Comparison of ENCODE assay signal across 8 mouse cellular contexts in the genomic region with DNA sequence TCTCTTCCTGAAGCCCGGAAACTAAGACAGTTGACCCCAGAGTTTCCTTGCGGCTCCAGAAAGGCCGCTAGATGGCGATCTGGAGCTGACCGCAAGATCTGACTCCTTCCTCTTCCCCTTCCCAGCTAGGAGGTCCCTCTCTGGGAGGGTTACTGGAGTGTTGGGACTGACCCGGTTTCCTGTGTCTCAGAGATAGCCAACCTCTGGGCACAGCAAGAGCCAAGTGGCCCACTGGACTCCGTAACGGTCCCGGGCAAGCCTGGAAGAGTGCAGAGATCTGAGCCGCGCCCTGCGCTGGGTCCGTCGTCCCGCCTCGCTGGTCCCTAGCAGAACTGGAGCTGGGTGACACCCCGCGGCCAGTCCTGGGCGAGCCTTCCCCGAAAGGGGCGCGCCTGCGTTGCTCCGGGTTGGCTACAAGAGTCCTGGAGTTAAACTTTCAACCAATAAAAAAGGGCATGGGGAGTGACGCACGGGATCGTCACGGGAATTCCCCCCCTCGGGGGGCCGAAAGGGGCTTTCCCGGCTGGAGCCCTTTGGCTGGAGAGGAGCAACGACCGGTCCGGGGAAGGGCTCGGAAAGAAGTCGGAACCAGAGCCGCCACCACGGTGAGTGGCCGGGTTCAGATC. TPM values are rescaled to one million over a fixed set of nuclear protein-coding genes. Genes with fewer than 3 reads are reported as not detected.
A peak's percentile ranks its signal among the peaks of the same experiment; 100 is the strongest.
DNase-seq lines count a peak whose midpoint lies in the region; ATAC-seq and TF ChIP-seq lines count a peak whose summit lies in the region.

A gene (plus strand): TSS at position 105 of the 626 bp plus-strand sequence.

- TF ChIP-seq POLR2A in CH12.LX (IDR thresholded peaks at IDR 0.05; ENCODE audit: low read depth, low read length): peak; percentile 87

- peak; percentile 52 for TF ChIP-seq RAD21 in CH12.LX (IDR thresholded peaks at IDR 0.05; ENCODE audit: low read depth, low read length)

- peaks cover 8 to 32% of the 10 kb centered on the region in 2 experiments for H3K4me1 ChIP-seq in CH12.LX (ENCODE audit: control insufficient read depth in 1 of 2, insufficient read depth in 2 of 2)
- peaks cover 27% of the 10 kb centered on the region for H3K4me1 ChIP-seq in heart, embryonic 15.5 days (replicated peaks)
- H3K4me1 ChIP-seq in neural tube, embryonic 14.5 days (ENCODE audit: control insufficient read depth, insufficient read depth, low read length): peaks cover 17% of the 10 kb centered on the region

- dilution Hi-C loops in CH12.LX (cut with MboI; ENCODE audit: extremely low pct_ligation_motif_present, extremely low pct_unique_long_range_greater_than_20kb, low sequenced_read_pairs): no loop called here

- H3K79me2 ChIP-seq in CH12.LX (replicated peaks; ENCODE audit: control insufficient read depth, extremely low read depth, insufficient read depth, poor library complexity, severe bottlenecking): peaks cover 6% of the 10 kb centered on the region

- H3K27me3 ChIP-seq in CH12.LX (replicated peaks): no peaks in the 10 kb centered on the region
- H3K27me3 ChIP-seq in heart, embryonic 15.5 days: peaks cover 13% of the 10 kb centered on the region; the same call in 1 of the 2 replicates
- H3K27me3 ChIP-seq in neural tube, embryonic 14.5 days (ENCODE audit: control insufficient read depth, insufficient read depth, low read length): peaks cover 8% of the 10 kb centered on the region

- peak; percentile 88 for ATAC-seq in heart, embryonic 15.5 days (replicated peaks; ENCODE audit: insufficient number of reproducible peaks, insufficient read depth, low FRiP score, low read depth)
- ATAC-seq in neural tube, embryonic 14.5 days (ENCODE audit: low read depth): peak; percentile 65

- H3K9me3 ChIP-seq in CH12.LX (replicated peaks; ENCODE audit: low read length): no peaks in the 10 kb centered on the region
- no peaks in the 10 kb centered on the region for H3K9me3 ChIP-seq in heart, embryonic 15.5 days (replicated peaks)
- no peaks in the 10 kb centered on the region for H3K9me3 ChIP-seq in neural tube, embryonic 14.5 days (ENCODE audit: control insufficient read depth, low read length)

- peak within 1 kb of the TSS; percentile 77 for H3K4me2 ChIP-seq in CH12.LX (ENCODE audit: insufficient read depth, low read depth, poor library complexity, severe bottlenecking)
- peak within 1 kb of the TSS; percentile 99 for H3K4me2 ChIP-seq in heart, embryonic 15.5 days
- peak within 1 kb of the TSS; percentile 88 for H3K4me2 ChIP-seq in neural tube, embryonic 14.5 days (ENCODE audit: low read depth, low read length)

- under 1% methylated on average over 39 of the region's 39 CpGs for WGBS in heart, embryonic 15.5 days
- WGBS in neural tube, embryonic 14.5 days: under 1% methylated on average over 39 of the region's 39 CpGs

- TF ChIP-seq EP300 in CH12.LX (IDR thresholded peaks at IDR 0.05; ENCODE audit: low read length): peak; percentile 53

- H3K27ac ChIP-seq in CH12.LX (ENCODE audit: insufficient read depth, low read depth): peak within 1 kb of the TSS; percentile 95
- H3K27ac ChIP-seq in heart, embryonic 15.5 days: peak within 1 kb of the TSS; percentile 93
- 0 out of 2 replicates have a peak within 1 kb of the TSS, but pooled peaks have one; percentile 34 for H3K27ac ChIP-seq in neural tube, embryonic 14.5 days (ENCODE audit: low read depth, low read length)

- in situ Hi-C loops in CH12.LX (cut with MboI; ENCODE audit: low pct_ligation_motif_present, low pct_unique_long_range_greater_than_20kb, low sequenced_read_pairs): no loop called here

- peak; percentile 96 for DNase-seq in CH12.LX (ENCODE audit: extremely low read depth)
- DNase-seq in c-Kit-negative CD71-positive TER-119-positive erythroid progenitor cells, embryonic 14.5 days (ENCODE audit: low read depth, low spot score): peak; percentile 81
- DNase-seq in fibroblast of lung, adult 2 months (ENCODE audit: low read depth): peak; percentile 94
- DNase-seq in kidney, postnatal 14 days: peak; percentile 97
- peak; percentile 97 to 98 for DNase-seq in lung, adult 18-20 months
- DNase-seq in thymus, adult 18-20 months: peak; percentile 84 to 89

- H3K9ac ChIP-seq in CH12.LX (ENCODE audit: insufficient read depth, low read depth): peak within 1 kb of the TSS; percentile 48
- H3K9ac ChIP-seq in heart, embryonic 15.5 days: peak within 1 kb of the TSS; percentile 75
- H3K9ac ChIP-seq in neural tube, embryonic 14.5 days (replicated peaks; ENCODE audit: low read depth, low read length): peak within 1 kb of the TSS; percentile 37

- H3K36me3 ChIP-seq in CH12.LX (replicated peaks in 1 of 2; ENCODE audit: control insufficient read depth in 1 of 2, insufficient read depth in 1 of 2, low read length in 1 of 2): peaks cover 27 to 34% of the 10 kb centered on the region in 2 experiments
- H3K36me3 ChIP-seq in heart, embryonic 15.5 days: peaks cover 13% of the 10 kb centered on the region; the same call in 1 of the 2 replicates
- H3K36me3 ChIP-seq in neural tube, embryonic 14.5 days (ENCODE audit: control insufficient read depth, insufficient read depth, low read length): no peaks in the 10 kb centered on the region

- peak within 1 kb of the TSS; percentile 81 to 96 (median 95) for H3K4me3 ChIP-seq in CH12.LX (replicated peaks in 1 of 3; ENCODE audit: low read depth in 2 of 3, low read length in 2 of 3, poor library complexity in 1 of 3)
- peak within 1 kb of the TSS; percentile 86 for H3K4me3 ChIP-seq in heart, embryonic 15.5 days
- H3K4me3 ChIP-seq in neural tube, embryonic 14.5 days (ENCODE audit: low read depth, low read length): peak within 1 kb of the TSS; percentile 40

- TF ChIP-seq CTCF in CH12.LX (conservative IDR thresholded peaks at IDR 0.05 in 1 of 2, IDR thresholded peaks at IDR 0.05 in 1 of 2; ENCODE audit: low read depth in 2 of 2, low read length in 2 of 2): peak; percentile 70 to 87

TF ChIP-seq in CH12.LX, 34 proteins besides CTCF, POLR2A, EP300 and RAD21:
- TF ChIP-seq KAT2A (IDR thresholded peaks at IDR 0.05; ENCODE audit: insufficient replicate concordance, low read length) (0 out of 2 replicates have a peak, but pooled peaks have one; percentile 46), HCFC1 (IDR thresholded peaks at IDR 0.05; ENCODE audit: low read depth, low read length) (peak; percentile 51), E2F4 (IDR thresholded peaks at IDR 0.05; ENCODE audit: insufficient replicate concordance, low read depth, low read length) (peak; percentile 66; the same call in 1 of the 2 replicates), IRF4 (IDR thresholded peaks at IDR 0.05; ENCODE audit: low read depth, low read length) (peak; percentile 48), SIN3A (IDR thresholded peaks at IDR 0.05; ENCODE audit: low read length) (peak; percentile 96), RCOR1 (conservative IDR thresholded peaks at IDR 0.05; ENCODE audit: low read depth, low read length) (no peak; the same call in 1 of the 2 replicates), TBP (conservative IDR thresholded peaks at IDR 0.05; ENCODE audit: low read depth, low read length) (peak; percentile 68), GABPA (IDR thresholded peaks at IDR 0.05; ENCODE audit: insufficient replicate concordance, low read depth, low read length) (no peak), JUND (conservative IDR thresholded peaks at IDR 0.05; ENCODE audit: low read depth, low read length) (no peak), NRF1 (IDR thresholded peaks at IDR 0.05; ENCODE audit: low read depth, low read length) (peak; percentile 54), CHD1 (IDR thresholded peaks at IDR 0.05; ENCODE audit: low read depth, low read length) (peak; percentile 72; the same call in 1 of the 2 replicates), SMC3 (IDR thresholded peaks at IDR 0.05; ENCODE audit: low read depth, low read length) (peak; percentile 74), UBTF (IDR thresholded peaks at IDR 0.05; ENCODE audit: low read depth, low read length) (no peak), MEF2A (IDR thresholded peaks at IDR 0.05; ENCODE audit: borderline replicate concordance, low read depth, low read length) (peak; percentile 73), ZMIZ1 (IDR thresholded peaks at IDR 0.05; ENCODE audit: low read depth, low read length) (peak; percentile 96), PAX5 (IDR thresholded peaks at IDR 0.05; ENCODE audit: low read length) (no peak), BHLHE40 (IDR thresholded peaks at IDR 0.05; ENCODE audit: low read depth, low read length) (no peak), ELF1 (IDR thresholded peaks at IDR 0.05; ENCODE audit: low read depth, low read length) (peak; percentile 74), CHD2 (IDR thresholded peaks at IDR 0.05; ENCODE audit: low read length) (peak; percentile 79), ZC3H11A (IDR thresholded peaks at IDR 0.05; ENCODE audit: low read depth, low read length) (no peak), USF1 (IDR thresholded peaks at IDR 0.05; ENCODE audit: low read depth, low read length) (no peak), ZNF384 (IDR thresholded peaks at IDR 0.05; ENCODE audit: low read depth, low read length) (0 out of 2 replicates have a peak, but pooled peaks have one; percentile 23), MAZ (IDR thresholded peaks at IDR 0.05; ENCODE audit: low read depth, low read length) (0 out of 2 replicates have a peak, but pooled peaks have one; percentile 79), ZKSCAN1 (IDR thresholded peaks at IDR 0.05; ENCODE audit: borderline replicate concordance, low read depth, low read length) (no peak), NELFE (IDR thresholded peaks at IDR 0.05; ENCODE audit: low read depth, low read length) (peak; percentile 91), MYC (IDR thresholded peaks at IDR 0.05; ENCODE audit: low read depth, low read length) (0 out of 2 replicates have a peak, but pooled peaks have one; percentile 53), POLR2AphosphoS2 (IDR thresholded peaks at IDR 0.05; ENCODE audit: low read depth, low read length) (no peak; the same call in 1 of the 2 replicates), MAX (IDR thresholded peaks at IDR 0.05; ENCODE audit: low read length) (peak; percentile 62; the same call in 1 of the 2 replicates), ETS1 (conservative IDR thresholded peaks at IDR 0.05; ENCODE audit: low read depth, low read length) (peak; percentile 58), TCF12 (IDR thresholded peaks at IDR 0.05; ENCODE audit: low read depth, low read length) (peak; percentile 74; the same call in 1 of the 2 replicates)

RNA-seq across cellular contexts. Expression of the gene that starts here (rescaled TPM):
- 45.0 and 64.8 TPM in 2 replicates for total RNA-seq in CH12.LX (2012; rRNA removed)
- total RNA-seq in CH12.LX (2014; rRNA removed): 37.1 and 44.3 TPM in 2 replicates
- 67.5 and 71.7 TPM in 2 replicates for polyA plus RNA-seq in CH12.LX (2012; ENCODE audit: insufficient read length, low read depth)
- 7.7 and 13.5 TPM in 2 replicates for polyA plus RNA-seq in heart, embryonic 15.5 days (2015; fragmentation: Nextera tagmentation; extraction: Ambion mirVana)
- 1.4 and 2.2 TPM in 2 replicates for polyA plus RNA-seq in neural tube, embryonic 14.5 days (2014; fragmentation: Nextera tagmentation; extraction: Ambion mirVana)

Comparison
In these comparisons a context has a peak if more than half of its experiments do, and no peak if none do; other contexts are left out.
1. Peak in every context shown above with its lines: DNase-seq, ATAC-seq, H3K4me3 ChIP-seq and H3K27ac ChIP-seq.
2. H3K27ac ChIP-seq: peak in every context shown above with its lines; median percentile 95 in CH12.LX; 93 in heart, embryonic 15.5 days; 34 in neural tube, embryonic 14.5 days.
3. H3K4me3 ChIP-seq: peak in every context shown above with its lines; median percentile 95 in CH12.LX; 86 in heart, embryonic 15.5 days; 40 in neural tube, embryonic 14.5 days.